Mouse (Mus musculus): ENCODE data around the gene Adk.

- TF ChIP-seq EP300 (IDR thresholded peaks at IDR 0.05; ENCODE audit: low read depth) (no peak), CTCF (IDR thresholded peaks at IDR 0.05; ENCODE audit: low read depth) (no peak)
These were observed 427.8 kb downstream of the Adk start for GRCm38 (mm10) chr14:21480191-21480590.
